Comparison of ENCODE assay signal across 8 mouse cellular contexts in genomic region chr2:145903061-145903901, GRCm38 (mm10). TPM values are rescaled to one million over a fixed set of nuclear protein-coding genes. Genes with fewer than 3 reads are reported as not detected.
DNase-seq lines count a peak whose midpoint lies in the region; ATAC-seq lines count a peak whose summit lies in the region.

No protein-coding gene starts in this region.

- H3K4me3 ChIP-seq in hindbrain, embryonic 15.5 days, result peak overlapping the region; percentile 97

- peak overlapping the region; percentile 83 for H3K27ac ChIP-seq in hindbrain, embryonic 15.5 days (replicated peaks)

- H3K27me3 ChIP-seq in hindbrain, embryonic 15.5 days, result no peaks in the 10 kb centered on the region

- WGBS in hindbrain, embryonic 15.5 days, result under 1% methylated on average over 68 of the region's 68 CpGs

- H3K9me3 ChIP-seq in hindbrain, embryonic 15.5 days, result no peaks in the 10 kb centered on the region

- ATAC-seq in hindbrain, embryonic 15.5 days (ENCODE audit: low FRiP score, low read depth), result peak; percentile 98

- DNase-seq in WW6 (ENCODE audit: low read depth, low spot score), result peak; percentile 84
- DNase-seq in cerebellum, postnatal 36 days, result peak; percentile 91 to 92
- DNase-seq in frontal cortex, postnatal 36 days (ENCODE audit: low spot score in 2 of 2), result peak; percentile 90 to 93
- DNase-seq in left cerebral cortex, adult 11 months (ENCODE audit: low spot score), result peak; percentile 84
- DNase-seq in lung, postnatal 36 days, result peak; percentile 93
- DNase-seq in retina, embryonic 14.5 days (ENCODE audit: low spot score), result peak; percentile 94
- peak; percentile 87 to 88 for DNase-seq in thymus, postnatal 36 days

- no peaks in the 10 kb centered on the region for H3K36me3 ChIP-seq in hindbrain, embryonic 15.5 days

- peaks cover 22% of the 10 kb centered on the region for H3K4me1 ChIP-seq in hindbrain, embryonic 15.5 days (replicated peaks)

- H3K9ac ChIP-seq in hindbrain, embryonic 15.5 days, result peak overlapping the region; percentile 90

- peak overlapping the region; percentile 64 for H3K4me2 ChIP-seq in hindbrain, embryonic 15.5 days

RNA-seq across cellular contexts. Expression of gene Naa20, which starts 1.4 kb away (rescaled TPM):
- polyA plus RNA-seq in hindbrain, embryonic 15.5 days (2015; fragmentation: Nextera tagmentation; extraction: Ambion mirVana), result 126 TPM in 2 replicates

RNA-seq across cellular contexts. Expression of gene Cfap61, which starts 31.3 kb away (rescaled TPM):
- polyA plus RNA-seq in hindbrain, embryonic 15.5 days (2015; fragmentation: Nextera tagmentation; extraction: Ambion mirVana), result 2.9 and 4.8 TPM in 2 replicates

RNA-seq across cellular contexts. Expression of gene Crnkl1, which starts 31.5 kb away (rescaled TPM):
- 21.4 and 25.0 TPM in 2 replicates for polyA plus RNA-seq in hindbrain, embryonic 15.5 days (2015; fragmentation: Nextera tagmentation; extraction: Ambion mirVana)

Comparison
In these comparisons a context has a peak if more than half of its experiments do, and no peak if none do; other contexts are left out.
1. Peak in every context shown above with its lines: DNase-seq, ATAC-seq, H3K4me3 ChIP-seq and H3K27ac ChIP-seq.